Mouse (Mus musculus): Measurements from ENCODE around the gene Rasal1. TPM values are rescaled to one million over a fixed set of nuclear protein-coding genes. Genes with fewer than 3 reads are reported as not detected.

Gene Rasal1
- polyA plus RNA-seq, 1 experiment from 2014 or later = 0.08 TPM

DNA sequence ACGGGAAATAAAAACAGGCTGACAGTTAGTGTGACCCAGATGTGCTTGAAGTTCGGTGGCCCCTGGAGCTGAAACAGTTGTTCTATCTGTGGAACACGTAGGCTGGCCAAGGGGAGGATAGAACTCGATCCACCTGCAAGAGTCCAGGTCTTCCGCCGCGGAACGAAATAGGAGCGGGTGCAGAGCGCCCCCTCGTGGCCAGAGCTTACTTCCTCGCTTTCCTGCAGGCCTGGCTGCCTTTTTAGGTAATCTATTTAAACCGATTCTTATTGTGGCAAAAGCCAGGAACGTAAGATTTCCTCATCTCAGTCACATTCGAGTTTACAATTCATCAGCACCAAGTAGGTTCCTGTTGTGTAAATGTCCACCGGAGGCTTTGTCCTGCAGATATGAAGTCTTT lies 65.7 kb downstream of the Rasal1 start:
- no peaks in the 10 kb centered on the region for H3K36me3 ChIP-seq (ENCODE audit: control insufficient read depth, insufficient read depth, low read length)
- DNase-seq (ENCODE audit: low spot score) (peak; percentile 77), ATAC-seq (ENCODE audit: low FRiP score, low TSS enrichment) (no peak)
- 0 out of 2 replicates have a peak, but pooled peaks cover 2% of the 10 kb centered on the region for H3K27me3 ChIP-seq (ENCODE audit: control insufficient read depth, insufficient read depth, low read length)
- H3K4me3 ChIP-seq (ENCODE audit: low read depth, low read length) = no peak overlapping the region
- H3K9ac ChIP-seq (ENCODE audit: low read length) = no peak overlapping the region
- no peak overlapping the region for H3K4me2 ChIP-seq (replicated peaks; ENCODE audit: low read depth)
- H3K27ac ChIP-seq (replicated peaks) = no peak overlapping the region
- 3% methylated on average over 16 of the region's 16 CpGs for WGBS
- H3K4me1 ChIP-seq (replicated peaks; ENCODE audit: control insufficient read depth, insufficient read depth) = no peaks in the 10 kb centered on the region
- H3K9me3 ChIP-seq (ENCODE audit: control insufficient read depth, low read length) = no peaks in the 10 kb centered on the region
- TF ChIP-seq EP300 (optimal IDR thresholded peaks at IDR 0.05) (no peak), CTCF (IDR thresholded peaks at IDR 0.05; ENCODE audit: low read depth) (peak; percentile 94)

GRCm38 (mm10) chr5:120717136-120717535 lies 68.5 kb downstream of the Rasal1 start:
- Histone ChIP-seq H3K9ac (ENCODE audit: low read length) (no peak overlapping the region), H3K9me3 (ENCODE audit: control insufficient read depth, low read length) (no peaks in the 10 kb centered on the region), H3K36me3 (ENCODE audit: control insufficient read depth, insufficient read depth, low read length) (no peaks in the 10 kb centered on the region), H3K27ac (replicated peaks) (no peak overlapping the region), H3K4me2 (replicated peaks; ENCODE audit: low read depth) (no peak overlapping the region), H3K4me1 (replicated peaks; ENCODE audit: control insufficient read depth, insufficient read depth) (no peaks in the 10 kb centered on the region), H3K4me3 (ENCODE audit: low read depth, low read length) (no peak overlapping the region), H3K27me3 (ENCODE audit: control insufficient read depth, insufficient read depth, low read length) (no peaks in the 10 kb centered on the region)
- no peak for TF ChIP-seq EP300 (optimal IDR thresholded peaks at IDR 0.05)
- TF ChIP-seq CTCF (IDR thresholded peaks at IDR 0.05; ENCODE audit: low read depth) = no peak
- DNase-seq (ENCODE audit: low spot score) = no peak
- no peak for ATAC-seq (ENCODE audit: low FRiP score, low TSS enrichment)
- WGBS = 48% methylated on average over 10 of the region's 10 CpGs

DNA sequence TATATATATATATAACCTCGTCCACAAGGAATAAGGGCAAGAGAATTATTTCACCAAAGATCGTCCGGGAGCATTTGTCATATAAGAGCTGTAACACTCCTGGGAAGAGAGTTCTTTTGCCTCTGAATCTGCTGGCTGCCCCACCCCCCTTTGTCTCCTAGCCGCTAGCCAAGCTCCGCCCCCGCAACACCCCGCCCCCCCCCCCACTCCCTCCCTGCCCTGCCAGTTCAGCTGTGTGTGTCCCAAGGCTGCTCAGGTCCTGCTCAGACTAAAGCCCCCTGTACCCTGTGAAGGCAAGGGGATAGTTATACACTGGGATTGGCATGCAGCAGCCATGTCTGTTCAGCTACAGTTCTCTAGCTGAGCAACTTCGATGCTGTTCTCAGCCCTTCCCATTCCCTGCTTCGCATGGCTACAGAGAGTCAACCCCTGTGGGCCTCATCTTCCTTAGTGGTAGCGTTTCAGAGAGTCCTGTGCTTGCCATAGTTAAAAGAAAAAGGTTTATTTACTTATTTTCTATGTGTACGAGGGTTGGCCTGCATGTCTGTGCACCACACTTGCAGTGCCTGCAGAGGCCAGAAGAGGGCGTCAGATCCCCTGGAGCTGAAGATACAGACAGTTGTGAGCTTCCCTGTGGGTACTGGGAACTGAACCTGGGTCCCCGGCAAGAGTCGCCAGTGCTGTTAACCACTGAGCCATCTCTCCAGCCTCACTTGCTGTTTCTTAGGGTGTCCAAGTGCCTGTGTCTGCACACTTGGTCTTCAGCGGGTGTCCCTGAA lies 70.2 kb downstream of the Rasal1 start:
- H3K27me3 ChIP-seq (ENCODE audit: control insufficient read depth, insufficient read depth, low read length) = no peaks in the 10 kb centered on the region
- H3K9ac ChIP-seq (ENCODE audit: low read length) = no peak overlapping the region
- DNase-seq (ENCODE audit: low spot score) (peak; percentile 32), ATAC-seq (ENCODE audit: low FRiP score, low TSS enrichment) (no peak)
- no peaks in the 10 kb centered on the region for H3K9me3 ChIP-seq (ENCODE audit: control insufficient read depth, low read length)
- TF ChIP-seq CTCF (IDR thresholded peaks at IDR 0.05; ENCODE audit: low read depth) (peak; percentile 34; the same call in 1 of the 2 replicates), EP300 (optimal IDR thresholded peaks at IDR 0.05) (no peak)
- H3K4me1 ChIP-seq (replicated peaks; ENCODE audit: control insufficient read depth, insufficient read depth) = no peaks in the 10 kb centered on the region
- WGBS = 41% methylated on average over 15 of the region's 15 CpGs
- H3K4me2 ChIP-seq (replicated peaks; ENCODE audit: low read depth) = no peak overlapping the region
- no peak overlapping the region for H3K27ac ChIP-seq (replicated peaks)
- no peaks in the 10 kb centered on the region for H3K36me3 ChIP-seq (ENCODE audit: control insufficient read depth, insufficient read depth, low read length)
- no peak overlapping the region for H3K4me3 ChIP-seq (ENCODE audit: low read depth, low read length)

DNA sequence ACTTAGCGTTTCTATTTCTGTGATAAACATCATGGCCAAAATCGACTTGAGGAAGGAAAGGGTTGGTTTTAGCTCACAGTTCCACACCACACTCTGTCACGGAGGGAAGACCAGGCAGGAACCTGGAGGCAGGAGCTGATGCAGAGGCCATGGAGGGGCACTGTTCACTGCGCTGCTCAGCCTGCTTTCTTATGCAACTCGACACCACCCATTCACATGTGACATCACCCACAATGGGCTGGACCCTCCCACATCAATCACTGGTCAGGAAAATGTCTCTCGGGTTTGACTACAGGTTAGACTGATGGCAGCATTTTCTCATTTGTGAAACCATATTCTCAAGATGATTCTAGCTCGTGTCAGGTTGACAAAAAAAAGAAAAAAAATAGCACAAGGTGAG lies 72.4 kb downstream of the Rasal1 start:
- Histone ChIP-seq H3K36me3 (ENCODE audit: control insufficient read depth, insufficient read depth, low read length) (no peaks in the 10 kb centered on the region), H3K4me2 (replicated peaks; ENCODE audit: low read depth) (no peak overlapping the region), H3K9me3 (ENCODE audit: control insufficient read depth, low read length) (no peaks in the 10 kb centered on the region), H3K4me3 (ENCODE audit: low read depth, low read length) (no peak overlapping the region), H3K27me3 (ENCODE audit: control insufficient read depth, insufficient read depth, low read length) (no peaks in the 10 kb centered on the region), H3K9ac (ENCODE audit: low read length) (no peak overlapping the region), H3K27ac (replicated peaks) (no peak overlapping the region), H3K4me1 (replicated peaks; ENCODE audit: control insufficient read depth, insufficient read depth) (no peaks in the 10 kb centered on the region)
- 50% methylated on average over 7 of the region's 7 CpGs for WGBS
- TF ChIP-seq EP300 (optimal IDR thresholded peaks at IDR 0.05) = no peak
- ATAC-seq (ENCODE audit: low FRiP score, low TSS enrichment) = no peak
- no peak for DNase-seq (ENCODE audit: low spot score)

DNA sequence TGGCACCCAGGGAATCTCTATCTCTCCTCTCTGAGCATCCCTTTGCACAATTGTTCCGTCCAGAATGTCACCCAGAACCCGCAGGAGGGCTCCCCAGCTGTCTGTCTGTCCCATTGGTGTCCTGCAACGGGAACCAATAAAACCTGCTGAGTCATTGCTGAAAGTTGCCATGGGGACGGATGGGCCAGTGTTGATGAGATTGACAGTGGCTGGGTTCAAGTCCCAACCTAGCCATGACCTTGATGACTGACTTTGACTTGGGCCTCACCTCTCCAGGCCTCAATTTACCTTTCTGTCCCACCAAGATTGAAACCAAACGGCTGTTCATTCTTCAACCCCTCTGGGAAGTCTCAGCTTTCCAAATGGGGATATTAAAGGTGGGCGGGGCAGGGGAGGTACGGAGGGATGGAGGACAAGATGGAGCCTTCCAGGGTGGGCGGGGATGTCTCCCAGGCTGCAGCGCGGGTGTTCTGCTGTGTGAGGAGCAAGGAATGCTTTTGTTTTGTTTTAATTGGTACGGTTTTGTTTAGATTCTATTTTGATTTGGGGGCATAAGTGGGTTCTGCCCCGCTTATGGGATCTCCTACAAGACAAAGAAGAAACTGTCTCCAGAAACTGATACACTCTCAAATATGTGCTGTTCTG lies 77.3 kb downstream of the Rasal1 start:
- no peak overlapping the region for H3K9ac ChIP-seq (ENCODE audit: low read length)
- H3K4me2 ChIP-seq (replicated peaks; ENCODE audit: low read depth) = no peak overlapping the region
- no peaks in the 10 kb centered on the region for H3K9me3 ChIP-seq (ENCODE audit: control insufficient read depth, low read length)
- no peaks in the 10 kb centered on the region for H3K36me3 ChIP-seq (ENCODE audit: control insufficient read depth, insufficient read depth, low read length)
- WGBS = 57% methylated on average over 12 of the region's 12 CpGs
- H3K4me3 ChIP-seq (ENCODE audit: low read depth, low read length) = no peak overlapping the region
- ATAC-seq (ENCODE audit: low FRiP score, low TSS enrichment) (no peak), DNase-seq (ENCODE audit: low spot score) (no peak)
- H3K27ac ChIP-seq (replicated peaks) = no peak overlapping the region
- no peak for TF ChIP-seq EP300 (optimal IDR thresholded peaks at IDR 0.05)
- TF ChIP-seq CTCF (IDR thresholded peaks at IDR 0.05; ENCODE audit: low read depth) = no peak
- no peaks in the 10 kb centered on the region for H3K27me3 ChIP-seq (ENCODE audit: control insufficient read depth, insufficient read depth, low read length)
- H3K4me1 ChIP-seq (replicated peaks; ENCODE audit: control insufficient read depth, insufficient read depth) = no peaks in the 10 kb centered on the region

Other genes starting within 250 kb of the Rasal1 start
- gene Lhx5, start 217.1 kb upstream of the Rasal1 start, polyA plus RNA-seq (2015; fragmentation: Nextera tagmentation; extraction: Ambion mirVana) = 0.16 and 0.18 TPM in 2 replicates
- gene Sdsl, start 176.0 kb upstream of the Rasal1 start, polyA plus RNA-seq (2015; fragmentation: Nextera tagmentation; extraction: Ambion mirVana) = 16.2 and 16.8 TPM in 2 replicates
- not detected in 2 replicates for gene Sds, start 172.3 kb upstream of the Rasal1 start, polyA plus RNA-seq (2015; fragmentation: Nextera tagmentation; extraction: Ambion mirVana)
- gene Plbd2, start 145.2 kb upstream of the Rasal1 start, polyA plus RNA-seq (2015; fragmentation: Nextera tagmentation; extraction: Ambion mirVana) = 42.6 and 45.9 TPM in 2 replicates
- 4.9 and 5.2 TPM in 2 replicates for gene Slc8b1, start 137.6 kb upstream of the Rasal1 start, polyA plus RNA-seq (2015; fragmentation: Nextera tagmentation; extraction: Ambion mirVana)
- gene Tpcn1, start 60.1 kb upstream of the Rasal1 start, polyA plus RNA-seq (2015; fragmentation: Nextera tagmentation; extraction: Ambion mirVana) = 12.7 and 13.9 TPM in 2 replicates
- gene Iqcd, start 59.8 kb upstream of the Rasal1 start, polyA plus RNA-seq (2015; fragmentation: Nextera tagmentation; extraction: Ambion mirVana) = 0.25 and 0.36 TPM in 2 replicates
- gene Rita1, start 36.2 kb upstream of the Rasal1 start, polyA plus RNA-seq (2015; fragmentation: Nextera tagmentation; extraction: Ambion mirVana) = 12.1 TPM in 2 replicates
- gene Ddx54, start 36.1 kb upstream of the Rasal1 start, polyA plus RNA-seq (2015; fragmentation: Nextera tagmentation; extraction: Ambion mirVana) = 22.5 and 23.0 TPM in 2 replicates
- gene Cfap73, start 14.6 kb upstream of the Rasal1 start, polyA plus RNA-seq (2015; fragmentation: Nextera tagmentation; extraction: Ambion mirVana) = 0.10 TPM in 1 of 2 replicates, not detected in the other
- 2.0 and 3.1 TPM in 2 replicates for gene Dtx1, start 63.1 kb downstream of the Rasal1 start, polyA plus RNA-seq (2015; fragmentation: Nextera tagmentation; extraction: Ambion mirVana)
- 0.59 and 0.74 TPM in 2 replicates for gene Oas2, start 101.0 kb downstream of the Rasal1 start, polyA plus RNA-seq (2015; fragmentation: Nextera tagmentation; extraction: Ambion mirVana)
- 0.40 and 0.41 TPM in 2 replicates for gene Oas3, start 128.8 kb downstream of the Rasal1 start, polyA plus RNA-seq (2015; fragmentation: Nextera tagmentation; extraction: Ambion mirVana)
- gene Oas1e, start 146.7 kb downstream of the Rasal1 start, polyA plus RNA-seq (2015; fragmentation: Nextera tagmentation; extraction: Ambion mirVana) = not detected in 2 replicates
- 1.1 and 1.2 TPM in 2 replicates for gene Oas1c, start 163.7 kb downstream of the Rasal1 start, polyA plus RNA-seq (2015; fragmentation: Nextera tagmentation; extraction: Ambion mirVana)
- not detected in 2 replicates for gene Oas1f, start 198.6 kb downstream of the Rasal1 start, polyA plus RNA-seq (2015; fragmentation: Nextera tagmentation; extraction: Ambion mirVana)
- gene Oas1h, start 212.6 kb downstream of the Rasal1 start, polyA plus RNA-seq (2015; fragmentation: Nextera tagmentation; extraction: Ambion mirVana) = not detected in 2 replicates
- 4.7 and 5.1 TPM in 2 replicates for gene Oas1g, start 238.8 kb downstream of the Rasal1 start, polyA plus RNA-seq (2015; fragmentation: Nextera tagmentation; extraction: Ambion mirVana)

Data from stomach, postnatal 0 days (tissue).